Mouse (Mus musculus) lung, embryonic 14.5 days (tissue): ENCODE data around the gene Iba57. TPM values are rescaled to one million over a fixed set of nuclear protein-coding genes. Genes with fewer than 3 reads are reported as not detected.

Experiments used
- ATAC-seq: fragments of 200-750 bp; cut with Nextera tagmentation; 2 replicates; pipeline ENCODE4 v1.8.0; 2017; ENCODE audit warnings: mild to moderate bottlenecking, moderate TSS enrichment, moderate library complexity; ENCODE audit not compliant: insufficient read depth
- DNase-seq: peaks from one replicate; pipeline ENCODE4 v3.0.0-alpha.2; 2015
- H3K27ac ChIP-seq: fragments of 300-500 bp; sonication (generic); 2 replicates; pipeline ENCODE4 v1.5.1; 2014; ENCODE audit warnings: low read depth, mild to moderate bottlenecking, moderate library complexity
- H3K27me3 ChIP-seq: fragments of 300-500 bp; sonication (generic); 2 replicates; pipeline ENCODE4 v1.6.1; 2014; ENCODE audit warnings: low read length, control low read depth; ENCODE audit not compliant: insufficient read depth
- H3K36me3 ChIP-seq: fragments of 300-500 bp; sonication (generic); 2 replicates; pipeline ENCODE4 v1.6.1; 2014; ENCODE audit warnings: control low read depth; ENCODE audit not compliant: insufficient read depth
- H3K4me1 ChIP-seq: fragments of 300-500 bp; sonication (generic); 2 replicates; pipeline ENCODE4 v1.6.1; 2014; ENCODE audit warnings: antibody characterized with exemption, control low read depth; ENCODE audit not compliant: insufficient read depth
- H3K4me2 ChIP-seq: fragments of 300-500 bp; sonication (generic); 2 replicates; pipeline ENCODE4 v1.6.1; 2014; ENCODE audit warnings: mild to moderate bottlenecking
- H3K4me3 ChIP-seq: fragments of 300-500 bp; sonication (generic); 2 replicates; pipeline ENCODE4 v1.5.1; 2014; ENCODE audit warnings: low read depth, low read length
- H3K9ac ChIP-seq: fragments of 300-500 bp; sonication (generic); 2 replicates; pipeline ENCODE4 v1.6.1; 2014
- H3K9me3 ChIP-seq: fragments of 300-500 bp; sonication (generic); 2 replicates; pipeline ENCODE4 v1.6.1; 2016; ENCODE audit warnings: low read depth, low read length, control low read depth
- CTCF ChIP-seq: IDR thresholded peaks from 2 replicates; pipeline ENCODE4 v1.5.1; 2016; ENCODE audit warnings: antibody characterized with exemption, low read depth
- WGBS: fragments of 180-500 bp; shearing (Covaris S2); extraction: QIAGEN DNeasy Blood & Tissue Kit; methylation state at CpG from one replicate; pipeline ENCODE4 v1.1.7; 2014; 5-methylcytosine and 5-hydroxymethylcytosine counted together
- polyA plus RNA-seq: library from polyadenylated mRNA; unstranded; fragments of >200 nt; fragmentation: Nextera tagmentation; extraction: Ambion mirVana; gene quantifications from 2 replicates; pipeline ENCODE4 v1.2.1, GENCODE M21; 2014

The Iba57 gene
- polyA plus RNA-seq, 1 experiment from 2014 or later: 1.9 TPM

DNA sequence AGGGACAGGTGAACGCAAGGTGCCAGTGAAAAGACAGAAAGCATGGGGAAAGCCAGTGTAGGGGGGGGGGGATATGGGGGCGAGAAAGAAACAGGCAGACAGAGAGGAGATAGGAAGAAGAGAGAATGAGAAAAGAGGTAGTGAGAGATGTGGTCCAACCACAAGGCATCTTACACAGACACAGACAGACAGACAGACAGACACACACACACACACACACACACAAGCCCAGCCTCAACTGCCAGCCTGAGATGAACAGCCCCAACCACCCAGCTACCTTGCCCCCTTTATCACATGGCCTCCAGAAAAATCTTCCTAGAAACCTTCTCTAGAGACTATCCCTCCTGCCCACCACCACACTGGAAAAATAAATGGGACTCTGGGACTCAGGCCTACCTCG, 31.5 kb downstream of the Iba57 start:
- no peak overlapping the region for H3K4me2 ChIP-seq
- peaks cover 45% of the 10 kb centered on the region for H3K27me3 ChIP-seq
- no peak overlapping the region for H3K4me3 ChIP-seq
- no peaks in the 10 kb centered on the region for H3K9me3 ChIP-seq
- TF ChIP-seq CTCF: no peak
- no peak overlapping the region for H3K9ac ChIP-seq
- no peak for DNase-seq
- WGBS: 61% methylated on average over 2 of the region's 3 CpGs
- H3K36me3 ChIP-seq: no peaks in the 10 kb centered on the region
- no peak overlapping the region for H3K27ac ChIP-seq
- no peaks in the 10 kb centered on the region for H3K4me1 ChIP-seq
- no peak for ATAC-seq

DNA sequence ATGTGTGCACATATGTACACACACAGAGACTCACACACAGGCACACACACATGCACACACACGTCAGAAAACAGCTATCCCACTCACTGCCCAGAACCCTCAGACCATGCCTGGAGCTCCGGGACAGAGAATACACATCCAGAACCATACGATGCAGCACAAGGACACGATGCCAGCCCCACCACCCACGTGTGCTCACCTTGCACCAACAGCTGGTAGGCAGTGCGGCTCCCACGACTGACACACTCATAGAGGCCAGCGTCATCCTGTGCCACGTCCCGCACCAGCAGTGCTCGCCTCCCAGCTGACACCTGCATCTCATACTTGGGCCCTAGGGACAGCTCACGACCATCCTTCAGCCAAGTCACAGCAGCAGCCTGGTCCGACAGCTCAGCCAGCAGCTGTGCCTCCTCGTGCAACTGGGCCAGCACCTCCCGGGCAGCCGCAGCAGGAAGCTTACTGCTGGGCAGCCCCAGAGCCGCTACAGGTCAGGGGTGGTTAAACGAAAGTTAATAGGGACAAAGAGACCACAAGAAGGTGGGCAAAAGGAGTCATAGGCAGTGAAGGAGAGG, 32.1 kb downstream of the Iba57 start:
- Histone ChIP-seq H3K9me3 (no peaks in the 10 kb centered on the region), H3K27me3 (peaks cover 39% of the 10 kb centered on the region), H3K9ac (no peak overlapping the region), H3K27ac (no peak overlapping the region), H3K4me2 (no peak overlapping the region), H3K36me3 (no peaks in the 10 kb centered on the region), H3K4me1 (no peaks in the 10 kb centered on the region), H3K4me3 (no peak overlapping the region)
- no peak for DNase-seq
- no peak for TF ChIP-seq CTCF
- 64% methylated on average over 18 of the region's 18 CpGs for WGBS
- no peak for ATAC-seq

GRCm38 (mm10) chr11:59130782-59131181, 32.8 kb downstream of the Iba57 start:
- no peak for TF ChIP-seq CTCF
- 72% methylated on average over 9 of the region's 9 CpGs for WGBS
- Histone ChIP-seq H3K36me3 (no peaks in the 10 kb centered on the region), H3K9me3 (no peaks in the 10 kb centered on the region), H3K4me1 (no peaks in the 10 kb centered on the region), H3K27me3 (peaks cover 32% of the 10 kb centered on the region), H3K4me2 (no peak overlapping the region), H3K27ac (no peak overlapping the region), H3K9ac (no peak overlapping the region), H3K4me3 (no peak overlapping the region)
- DNase-seq (no peak), ATAC-seq (no peak)

DNA sequence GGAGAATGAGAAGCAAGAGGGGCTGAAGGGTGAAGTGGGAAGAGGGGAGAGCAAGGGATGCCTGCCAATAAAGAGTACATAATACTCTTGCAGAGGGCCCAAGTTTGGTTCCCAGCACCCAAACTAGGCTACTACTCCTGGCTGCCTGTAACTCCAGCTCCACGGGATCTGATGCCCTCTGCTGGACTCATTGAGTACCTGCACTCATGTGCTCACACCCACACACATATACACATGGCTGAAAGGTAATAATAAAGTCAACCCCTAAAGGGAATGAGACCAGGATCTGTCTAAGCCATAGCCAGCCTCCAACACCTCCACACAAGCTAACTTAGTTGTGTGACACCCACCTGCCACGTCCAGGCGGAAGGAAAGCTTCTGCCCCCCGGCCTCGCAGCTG, 57.6 kb downstream of the Iba57 start:
- no peak overlapping the region for H3K4me3 ChIP-seq
- H3K4me1 ChIP-seq: no peaks in the 10 kb centered on the region
- no peak for ATAC-seq
- H3K36me3 ChIP-seq: no peaks in the 10 kb centered on the region
- H3K9me3 ChIP-seq: no peaks in the 10 kb centered on the region
- no peak overlapping the region for H3K27ac ChIP-seq
- no peak for DNase-seq
- WGBS: 90% methylated on average over 5 of the region's 5 CpGs
- H3K9ac ChIP-seq: no peak overlapping the region
- TF ChIP-seq CTCF: no peak
- no peak overlapping the region for H3K4me2 ChIP-seq
- H3K27me3 ChIP-seq: no peaks in the 10 kb centered on the region

Other genes starting within 250 kb of the Iba57 start
- gene Btnl10, start 245.8 kb downstream of the Iba57 start, polyA plus RNA-seq: not detected in 2 replicates
- gene Rnf187, start 224.8 kb downstream of the Iba57 start, polyA plus RNA-seq: 273 and 293 TPM in 2 replicates
- gene Hist3h2ba, start 214.8 kb downstream of the Iba57 start, polyA plus RNA-seq: 9.0 and 9.5 TPM in 2 replicates
- gene Hist3h2a, start 209.1 kb downstream of the Iba57 start, polyA plus RNA-seq: 18.1 and 18.5 TPM in 2 replicates
- gene Trim17, start 209.1 kb downstream of the Iba57 start, polyA plus RNA-seq: 0.14 and 0.22 TPM in 2 replicates
- 17.2 and 18.2 TPM in 2 replicates for gene Trim11, start 185.6 kb downstream of the Iba57 start, polyA plus RNA-seq
- gene Obscn, start 27.3 kb downstream of the Iba57 start, polyA plus RNA-seq: 0.14 and 1.4 TPM in 2 replicates
- gene Gjc2, start 19.5 kb upstream of the Iba57 start, polyA plus RNA-seq: 0.16 and 0.34 TPM in 2 replicates
- gene Guk1, start 28.5 kb upstream of the Iba57 start, polyA plus RNA-seq: 140 and 141 TPM in 2 replicates
- 89.9 and 100 TPM in 2 replicates for gene Mrpl55, start 38.7 kb upstream of the Iba57 start, polyA plus RNA-seq
- gene 2310033P09Rik, start 44.6 kb upstream of the Iba57 start, polyA plus RNA-seq: 32.5 and 32.9 TPM in 2 replicates
- 687 and 693 TPM in 2 replicates for gene Arf1, start 64.5 kb upstream of the Iba57 start, polyA plus RNA-seq
- not detected in 2 replicates for gene Wnt3a, start 127.0 kb upstream of the Iba57 start, polyA plus RNA-seq
- gene Wnt9a, start 143.2 kb upstream of the Iba57 start, polyA plus RNA-seq: 1.1 and 1.5 TPM in 2 replicates
- not detected in 2 replicates for gene Prss38, start 211.9 kb upstream of the Iba57 start, polyA plus RNA-seq